Mouse (Mus musculus): ENCODE measurements around the gene Ckap4. TPM values are rescaled to one million over a fixed set of nuclear protein-coding genes. Genes with fewer than 3 reads are reported as not detected.
"Not testable (repeated sequence)": the region's sequence is repeated elsewhere in the genome, so short reads cannot be mapped to it uniquely, and the experiment has no call there.

Gene Ckap4
- polyA plus RNA-seq, 1 experiment from 2014 or later, result 57.2 TPM

DNA sequence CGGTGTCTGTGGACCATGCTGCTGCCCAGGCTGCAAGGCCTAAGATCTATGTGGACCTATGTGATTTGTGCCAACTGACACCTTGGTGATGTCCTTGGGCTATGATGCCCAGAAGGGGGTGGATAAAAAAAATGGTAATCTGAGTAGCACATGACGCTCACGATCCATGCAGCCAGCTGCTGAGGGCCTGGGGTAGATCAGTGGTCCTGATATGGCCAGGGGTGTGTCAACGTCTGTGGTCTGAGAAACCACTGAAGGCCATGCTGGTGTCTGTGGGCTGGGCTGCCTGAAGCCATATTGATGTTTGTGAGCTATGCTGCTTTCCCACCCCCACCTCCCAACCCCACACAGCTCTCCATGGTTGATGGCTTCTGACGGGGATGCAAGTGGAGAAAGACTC is 43.7 kb downstream of the Ckap4 start:
- H3K27ac ChIP-seq (replicated peaks), result no peak overlapping the region
- no peaks in the 10 kb centered on the region for H3K4me1 ChIP-seq
- no peak overlapping the region for H3K4me3 ChIP-seq (replicated peaks)
- no peaks in the 10 kb centered on the region for H3K9me3 ChIP-seq (replicated peaks)
- 93% methylated on average over 5 of the region's 5 CpGs for WGBS
- no peaks in the 10 kb centered on the region for H3K27me3 ChIP-seq (replicated peaks)
- no peak overlapping the region for H3K9ac ChIP-seq (replicated peaks)
- H3K36me3 ChIP-seq, result no peaks in the 10 kb centered on the region
- ATAC-seq (ENCODE audit: low FRiP score), result no peak
- H3K4me2 ChIP-seq, result no peak overlapping the region

DNA sequence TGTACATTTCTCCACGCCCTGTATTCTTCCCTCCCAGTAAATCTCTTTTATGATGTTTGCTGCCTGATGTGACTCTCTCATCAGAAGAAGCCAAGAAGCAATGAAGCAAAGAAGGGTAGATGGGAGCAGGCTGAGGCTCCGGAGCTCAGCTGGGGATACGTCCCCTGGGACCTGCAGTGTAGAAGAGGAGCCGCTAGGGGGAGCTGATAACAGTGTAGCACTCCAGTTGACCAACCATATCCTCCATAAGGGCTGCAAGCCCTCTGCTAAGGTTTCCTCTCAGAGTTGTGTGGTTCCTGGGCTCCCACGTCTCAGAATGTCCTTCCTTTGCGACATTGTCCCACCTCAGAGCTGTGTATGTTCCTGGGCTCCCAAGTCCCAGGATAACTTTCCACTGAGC is 45.5 kb downstream of the Ckap4 start:
- Histone ChIP-seq H3K9me3 (replicated peaks) (no peaks in the 10 kb centered on the region), H3K9ac (replicated peaks) (no peak overlapping the region), H3K4me1 (no peaks in the 10 kb centered on the region), H3K27me3 (replicated peaks) (no peaks in the 10 kb centered on the region), H3K4me2 (no peak overlapping the region), H3K36me3 (no peaks in the 10 kb centered on the region), H3K4me3 (replicated peaks) (no peak overlapping the region), H3K27ac (replicated peaks) (no peak overlapping the region)
- WGBS, result 37% methylated on average over 6 of the region's 6 CpGs
- ATAC-seq (ENCODE audit: low FRiP score), result no peak

DNA sequence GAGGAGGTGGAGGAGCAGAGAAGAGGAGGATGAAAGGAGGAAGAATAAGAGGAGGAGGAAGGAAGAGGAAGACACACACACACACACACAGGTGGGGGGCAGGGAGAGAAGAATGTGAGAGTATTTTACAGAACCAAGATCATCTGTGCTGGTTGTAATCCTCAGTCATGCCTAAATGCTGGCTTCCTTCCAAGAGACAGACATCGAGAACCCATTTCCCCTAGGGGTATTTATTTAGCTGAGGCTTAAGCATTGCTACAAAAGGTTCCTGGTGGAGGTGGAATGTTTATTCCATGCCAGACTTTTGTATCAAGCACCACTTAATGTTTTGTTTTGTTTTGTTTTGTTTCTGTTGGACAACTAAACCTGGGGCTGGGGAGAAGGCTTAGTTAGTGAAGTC is 49.2 kb downstream of the Ckap4 start:
- Histone ChIP-seq H3K27me3 (replicated peaks) (no peaks in the 10 kb centered on the region), H3K4me3 (replicated peaks) (no peak overlapping the region), H3K27ac (replicated peaks) (no peak overlapping the region), H3K4me1 (no peaks in the 10 kb centered on the region; the same call in 1 of the 2 replicates), H3K9ac (replicated peaks) (no peak overlapping the region), H3K9me3 (replicated peaks) (no peaks in the 10 kb centered on the region), H3K36me3 (no peaks in the 10 kb centered on the region), H3K4me2 (no peak overlapping the region)
- 33% methylated on average over 1 of the region's 1 CpGs for WGBS
- ATAC-seq (ENCODE audit: low FRiP score), result no peak

DNA sequence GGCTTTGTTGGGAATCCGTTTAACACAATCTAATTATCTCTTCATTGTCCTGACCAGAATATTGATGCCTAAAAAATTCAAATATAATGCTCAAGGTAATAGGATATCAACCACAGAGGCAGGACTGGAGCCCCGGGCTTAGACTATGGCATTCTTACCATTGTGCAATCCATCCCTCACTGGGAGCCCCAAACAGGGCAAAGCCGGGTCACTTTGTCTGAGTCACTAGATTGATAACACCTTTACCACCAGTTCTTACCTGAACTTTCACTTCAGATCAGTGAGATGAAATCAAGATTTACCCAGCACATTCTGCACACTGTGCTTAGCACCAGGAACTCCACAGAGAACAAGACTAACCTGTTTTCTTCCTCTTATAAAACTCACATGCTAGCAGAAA is 50.3 kb downstream of the Ckap4 start:
- no peaks in the 10 kb centered on the region for H3K36me3 ChIP-seq
- 86% methylated on average over 3 of the region's 3 CpGs for WGBS
- H3K4me2 ChIP-seq, result no peak overlapping the region
- no peak overlapping the region for H3K27ac ChIP-seq (replicated peaks)
- H3K4me1 ChIP-seq, result no peaks in the 10 kb centered on the region; the same call in 1 of the 2 replicates
- H3K27me3 ChIP-seq (replicated peaks), result no peaks in the 10 kb centered on the region
- ATAC-seq (ENCODE audit: low FRiP score), result no peak
- no peaks in the 10 kb centered on the region for H3K9me3 ChIP-seq (replicated peaks)
- H3K9ac ChIP-seq (replicated peaks), result no peak overlapping the region
- no peak overlapping the region for H3K4me3 ChIP-seq (replicated peaks)

DNA sequence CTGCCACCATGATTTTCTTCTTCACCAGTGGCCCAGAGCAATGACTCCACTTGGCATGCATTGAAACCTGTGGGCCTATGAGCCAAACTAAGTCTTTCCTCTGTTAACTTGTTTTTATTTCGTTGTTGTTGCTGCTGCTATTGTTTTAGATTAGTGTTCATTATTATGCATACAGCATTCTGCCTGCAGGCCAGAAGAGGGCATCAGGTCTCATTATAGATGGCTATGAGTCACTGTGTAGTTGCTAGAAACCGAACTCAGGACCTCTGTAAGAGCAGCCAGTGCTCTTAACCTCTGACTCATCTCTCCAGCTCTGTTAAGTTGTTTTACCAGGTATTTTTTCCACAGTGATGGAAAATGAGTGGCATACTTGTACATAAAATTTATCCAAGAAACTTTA is 50.8 kb downstream of the Ckap4 start:
- H3K36me3 ChIP-seq, result no peaks in the 10 kb centered on the region
- no peak overlapping the region for H3K4me2 ChIP-seq
- no peaks in the 10 kb centered on the region for H3K27me3 ChIP-seq (replicated peaks)
- no peak overlapping the region for H3K4me3 ChIP-seq (replicated peaks)
- H3K9ac ChIP-seq (replicated peaks), result no peak overlapping the region
- WGBS, result 90% methylated on average over 2 of the region's 2 CpGs
- H3K4me1 ChIP-seq, result no peaks in the 10 kb centered on the region; the same call in 1 of the 2 replicates
- no peak for ATAC-seq (ENCODE audit: low FRiP score)
- no peaks in the 10 kb centered on the region for H3K9me3 ChIP-seq (replicated peaks)
- H3K27ac ChIP-seq (replicated peaks), result no peak overlapping the region

DNA sequence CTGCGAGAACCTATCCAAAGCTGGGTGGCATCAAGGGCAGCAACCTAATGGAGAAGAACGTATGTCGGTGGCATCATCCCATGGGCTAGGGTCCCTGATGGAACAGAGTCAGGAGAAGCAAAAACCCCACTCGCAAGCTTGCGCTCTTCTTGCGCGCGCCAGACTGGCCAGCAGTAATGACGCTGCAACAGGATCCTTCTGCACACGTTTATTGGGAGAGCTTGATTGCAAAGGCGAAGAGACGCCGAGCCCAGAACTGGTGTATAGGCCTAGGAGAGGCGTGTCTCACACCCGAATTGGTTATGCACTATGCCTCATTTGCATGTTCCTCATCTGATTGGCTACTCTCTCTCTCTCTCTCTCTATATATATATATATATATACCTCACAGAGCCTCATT is 51.4 kb downstream of the Ckap4 start:
- H3K36me3 ChIP-seq; H3K4me1 ChIP-seq; H3K4me3 ChIP-seq (replicated peaks); H3K9me3 ChIP-seq (replicated peaks); H3K27me3 ChIP-seq (replicated peaks); H3K4me2 ChIP-seq; H3K27ac ChIP-seq (replicated peaks); H3K9ac ChIP-seq (replicated peaks); ATAC-seq (ENCODE audit: low FRiP score): not testable (repeated sequence)
- 91% methylated on average over 15 of the region's 15 CpGs for WGBS

DNA sequence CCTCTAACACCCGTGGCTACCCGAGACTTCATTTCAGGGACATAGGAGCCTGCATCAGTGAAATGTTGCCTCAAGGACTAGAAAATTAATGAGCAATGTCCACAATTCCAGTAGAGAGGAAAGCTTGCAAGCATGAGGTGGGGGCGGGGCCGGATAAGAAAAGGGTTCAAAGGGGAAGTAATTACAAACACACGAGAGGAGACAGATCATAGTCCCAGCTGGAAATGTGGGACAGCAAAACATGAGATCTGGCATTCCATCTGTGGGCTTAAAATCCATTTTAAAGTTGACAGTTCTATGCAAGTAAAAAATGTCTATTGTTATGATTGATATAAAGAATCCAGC is 52.6 kb downstream of the Ckap4 start:
- Histone ChIP-seq H3K9me3 (replicated peaks) (no peaks in the 10 kb centered on the region), H3K4me3 (replicated peaks) (no peak overlapping the region), H3K4me1 (peaks cover 2% of the 10 kb centered on the region; the same call in 1 of the 2 replicates), H3K27me3 (replicated peaks) (no peaks in the 10 kb centered on the region), H3K9ac (replicated peaks) (no peak overlapping the region), H3K4me2 (no peak overlapping the region), H3K27ac (replicated peaks) (no peak overlapping the region), H3K36me3 (no peaks in the 10 kb centered on the region)
- no peak for ATAC-seq (ENCODE audit: low FRiP score)
- 61% methylated on average over 5 of the region's 5 CpGs for WGBS

DNA sequence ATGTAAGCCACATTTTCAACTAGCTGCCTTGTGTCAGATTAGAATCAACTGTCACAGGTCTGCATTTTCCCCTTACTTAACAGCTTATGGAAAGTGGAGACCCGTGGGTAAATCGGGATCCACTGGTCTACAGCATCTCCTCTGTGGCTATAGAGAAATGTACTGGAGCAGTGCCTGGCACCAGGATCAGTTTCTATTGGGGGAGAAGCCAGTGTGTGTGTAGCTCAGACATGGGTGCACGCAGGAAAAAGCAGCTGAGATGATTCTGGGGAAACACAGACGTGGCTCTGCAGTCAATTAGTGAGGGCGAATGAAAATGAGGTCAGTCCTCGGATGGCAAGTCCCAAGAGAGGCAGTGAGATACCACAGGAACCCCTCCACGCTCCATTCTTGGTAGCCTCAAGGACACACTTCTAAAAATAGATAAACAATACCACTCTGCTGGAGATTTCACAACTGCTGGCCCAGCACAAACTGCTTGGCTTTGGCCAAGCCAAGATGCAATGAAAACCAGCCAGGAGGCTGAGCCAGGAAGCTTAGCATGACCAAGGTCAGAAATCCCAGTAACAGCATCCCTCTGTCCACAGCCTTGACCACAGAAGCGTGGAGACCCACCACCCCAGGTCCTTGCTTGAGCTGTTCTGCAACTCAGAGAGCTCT is 53.1 kb downstream of the Ckap4 start:
- Histone ChIP-seq H3K4me2 (no peak overlapping the region), H3K4me1 (peaks cover 2% of the 10 kb centered on the region; the same call in 1 of the 2 replicates), H3K9ac (replicated peaks) (no peak overlapping the region), H3K36me3 (no peaks in the 10 kb centered on the region), H3K27ac (replicated peaks) (no peak overlapping the region), H3K27me3 (replicated peaks) (no peaks in the 10 kb centered on the region), H3K9me3 (replicated peaks) (no peaks in the 10 kb centered on the region), H3K4me3 (replicated peaks) (no peak overlapping the region)
- WGBS, result 60% methylated on average over 8 of the region's 8 CpGs
- no peak for ATAC-seq (ENCODE audit: low FRiP score)

DNA sequence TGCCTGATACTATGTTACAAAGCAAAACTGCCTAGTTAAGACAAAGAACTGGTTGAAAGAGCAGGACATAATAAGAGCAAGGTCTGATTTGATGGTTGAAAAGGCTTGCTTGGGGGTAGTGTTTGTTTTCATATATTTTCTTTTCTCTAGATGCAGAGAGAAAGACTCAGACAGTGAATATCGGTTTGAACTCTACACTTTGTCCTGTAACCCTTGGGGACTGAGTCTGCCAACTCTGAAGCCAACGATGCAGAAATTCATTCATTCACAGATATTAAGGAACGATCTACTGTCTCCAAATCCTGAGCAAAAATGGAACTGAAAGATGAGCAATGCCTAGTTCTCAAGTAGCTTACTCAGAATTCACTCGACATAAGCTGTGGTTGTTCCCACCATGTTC is 53.7 kb downstream of the Ckap4 start:
- no peaks in the 10 kb centered on the region for H3K27me3 ChIP-seq (replicated peaks)
- WGBS, result 35% methylated on average over 4 of the region's 4 CpGs

DNA sequence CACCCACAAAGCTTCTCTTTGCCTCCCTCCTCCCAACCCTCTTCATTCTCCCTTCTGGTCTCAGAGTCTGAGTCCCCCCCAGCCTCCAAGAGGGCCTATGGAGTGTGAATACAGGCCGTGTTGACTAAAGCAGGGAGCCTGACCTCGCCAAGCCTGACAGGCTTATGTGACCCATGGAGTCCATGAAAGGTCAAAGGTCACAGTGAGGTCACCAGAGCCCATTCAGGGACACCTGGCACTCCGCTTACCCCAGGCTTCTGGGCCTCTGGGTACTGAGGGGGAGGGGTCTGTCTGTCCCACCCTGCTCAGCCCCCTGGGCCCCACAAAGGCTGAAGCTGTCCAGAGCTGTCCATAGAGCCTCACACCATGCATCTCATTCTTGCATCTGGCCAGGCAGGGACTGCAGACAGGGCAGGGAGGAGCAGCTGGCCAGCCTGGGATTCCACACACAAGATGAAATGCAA is 56.2 kb downstream of the Ckap4 start:
- 18% methylated on average over 3 of the region's 3 CpGs for WGBS
- Histone ChIP-seq H3K9me3 (replicated peaks) (no peaks in the 10 kb centered on the region), H3K4me1 (peaks cover 2% of the 10 kb centered on the region; the same call in 1 of the 2 replicates), H3K4me3 (replicated peaks) (no peak overlapping the region), H3K9ac (replicated peaks) (no peak overlapping the region), H3K4me2 (no peak overlapping the region), H3K27ac (replicated peaks) (no peak overlapping the region), H3K36me3 (no peaks in the 10 kb centered on the region), H3K27me3 (replicated peaks) (no peaks in the 10 kb centered on the region)
- ATAC-seq (ENCODE audit: low FRiP score), result no peak

More for the DNA sequence above, 53.7 kb downstream of the Ckap4 start:
- no peak overlapping the region for H3K4me2 ChIP-seq
- ATAC-seq (ENCODE audit: low FRiP score), result no peak
- no peak overlapping the region for H3K4me3 ChIP-seq (replicated peaks)
- no peak overlapping the region for H3K27ac ChIP-seq (replicated peaks)
- no peaks in the 10 kb centered on the region for H3K36me3 ChIP-seq
- no peaks in the 10 kb centered on the region for H3K9me3 ChIP-seq (replicated peaks)
- H3K4me1 ChIP-seq, result peaks cover 2% of the 10 kb centered on the region; the same call in 1 of the 2 replicates
- H3K9ac ChIP-seq (replicated peaks), result no peak overlapping the region

DNA sequence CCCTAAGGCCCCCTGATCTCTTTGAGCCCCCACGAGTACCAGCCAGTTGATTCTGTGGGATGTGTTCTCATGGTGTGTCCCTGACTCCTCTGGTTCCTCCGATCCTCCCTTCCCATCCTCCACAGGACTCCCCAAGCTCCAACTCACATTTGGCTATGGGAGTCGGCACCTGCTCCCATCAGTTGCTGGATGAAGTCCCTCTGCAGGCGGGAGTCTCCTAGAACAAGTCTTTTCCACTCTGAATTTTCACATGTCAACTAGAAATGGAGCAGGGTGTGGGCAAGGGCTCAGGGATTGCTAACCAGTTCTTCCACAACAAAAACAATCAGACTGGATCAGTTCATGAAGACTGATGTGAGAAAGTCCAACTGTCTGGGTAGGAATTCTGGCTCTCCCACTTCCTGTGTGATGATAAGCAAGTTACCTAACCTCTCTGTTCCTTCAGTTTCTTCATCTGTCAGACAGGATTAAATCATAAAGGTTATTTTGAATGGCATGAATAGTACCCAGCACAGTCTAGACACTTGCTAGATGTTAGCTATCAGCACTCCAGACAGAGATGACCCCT is 56.7 kb downstream of the Ckap4 start:
- Histone ChIP-seq H3K36me3 (no peaks in the 10 kb centered on the region), H3K4me1 (peaks cover 2% of the 10 kb centered on the region; the same call in 1 of the 2 replicates), H3K9ac (replicated peaks) (no peak overlapping the region), H3K27me3 (replicated peaks) (no peaks in the 10 kb centered on the region), H3K4me2 (no peak overlapping the region), H3K9me3 (replicated peaks) (no peaks in the 10 kb centered on the region), H3K27ac (replicated peaks) (no peak overlapping the region), H3K4me3 (replicated peaks) (no peak overlapping the region)
- 45% methylated on average over 4 of the region's 4 CpGs for WGBS
- ATAC-seq (ENCODE audit: low FRiP score), result no peak

Data from neural tube, embryonic 15.5 days (tissue).